Mouse (Mus musculus) liver, embryonic 13.5 days (tissue): ENCODE measurements at regions not wholly inside any gene's neighbourhood (a gene's known extent, or its start where the extent isn't known, plus 50 kb on each side); places are given as distances from the start of the nearest gene placed in this dataset.

Experiments used
- ATAC-seq: fragments of 200-750 bp; cut with Nextera tagmentation; 2 replicates; pipeline ENCODE4 v1.8.0; 2017; ENCODE audit warnings: low read depth, mild to moderate bottlenecking, moderate number of reproducible peaks, moderate library complexity
- DNase-seq: peaks from one replicate; pipeline ENCODE4 v3.0.0; 2022
- H3K27ac ChIP-seq: fragments of 300-500 bp; sonication (generic); 2 replicates; pipeline ENCODE4 v1.5.1; 2015; ENCODE audit warnings: moderate library complexity, mild to moderate bottlenecking, inconsistent platforms
- H3K27me3 ChIP-seq: fragments of 300-500 bp; sonication (generic); 2 replicates; pipeline ENCODE4 v1.6.1; 2015; ENCODE audit warnings: mild to moderate bottlenecking, inconsistent platforms
- H3K36me3 ChIP-seq: fragments of 300-500 bp; sonication (generic); 2 replicates; pipeline ENCODE4 v1.6.1; 2015; ENCODE audit warnings: mild to moderate bottlenecking, inconsistent platforms
- H3K4me1 ChIP-seq: fragments of 300-500 bp; sonication (generic); replicated peaks from 2 replicates; pipeline ENCODE4 v1.6.1; 2015; ENCODE audit warnings: inconsistent platforms
- H3K4me2 ChIP-seq: fragments of 300-500 bp; sonication (generic); 2 replicates; pipeline ENCODE4 v1.6.1; 2015; ENCODE audit warnings: inconsistent platforms, mild to moderate bottlenecking, moderate library complexity
- H3K4me3 ChIP-seq: fragments of 300-500 bp; sonication (generic); replicated peaks from 2 replicates; pipeline ENCODE4 v1.5.1; 2015; ENCODE audit warnings: mild to moderate bottlenecking, inconsistent platforms
- H3K9ac ChIP-seq: fragments of 300-500 bp; sonication (generic); 2 replicates; pipeline ENCODE4 v1.6.1; 2015; ENCODE audit warnings: mild to moderate bottlenecking, inconsistent platforms
- H3K9me3 ChIP-seq: fragments of 300-500 bp; sonication (generic); replicated peaks from 2 replicates; pipeline ENCODE4 v1.6.1; 2016; ENCODE audit warnings: inconsistent platforms
- WGBS: fragments of 180-500 bp; shearing (Covaris S2); methylation state at CpG from one replicate; pipeline ENCODE4 v1.1.7; 2015; ENCODE audit not compliant: insufficient replicate concordance; 5-methylcytosine and 5-hydroxymethylcytosine counted together

- DNase-seq (no peak), ATAC-seq (no peak)
- Histone ChIP-seq H3K4me1 (no peaks in the 10 kb centered on the region), H3K27me3 (no peaks in the 10 kb centered on the region), H3K9ac (no peak overlapping the region), H3K4me3 (no peak overlapping the region), H3K4me2 (no peak overlapping the region), H3K27ac (no peak overlapping the region), H3K36me3 (no peaks in the 10 kb centered on the region), H3K9me3 (0 out of 2 replicates have a peak, but pooled peaks cover 3% of the 10 kb centered on the region)
- 53% methylated on average over 9 of the region's 9 CpGs for WGBS
Measured at GRCm38 (mm10) chr6:141091076-141091780, 157.8 kb upstream of the Pde3a start.

DNA sequence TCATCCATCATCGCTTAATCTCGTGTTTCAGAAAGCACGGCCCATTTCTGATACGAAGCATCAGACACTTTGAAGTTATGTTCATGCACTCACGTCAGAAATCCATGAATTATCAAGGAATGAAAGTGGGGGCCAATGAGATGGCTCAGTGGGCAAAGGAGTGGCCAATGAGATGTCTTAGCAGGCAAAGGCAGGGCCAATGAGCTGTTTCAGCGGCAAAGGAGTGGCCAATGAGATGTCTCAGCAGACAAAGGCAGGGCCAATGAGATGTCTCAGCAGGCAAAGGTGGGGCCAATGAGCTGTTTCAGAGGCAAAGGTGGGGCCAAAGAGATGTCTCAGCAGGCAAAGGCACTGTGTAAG lies 157.3 kb upstream of the Pde3a start:
- no peak overlapping the region for H3K9ac ChIP-seq
- 79% methylated on average over 6 of the region's 6 CpGs for WGBS
- 0 out of 2 replicates have a peak, but pooled peaks cover 3% of the 10 kb centered on the region for H3K9me3 ChIP-seq
- H3K27ac ChIP-seq = no peak overlapping the region
- ATAC-seq = no peak
- no peaks in the 10 kb centered on the region for H3K27me3 ChIP-seq
- H3K4me1 ChIP-seq = no peaks in the 10 kb centered on the region
- H3K36me3 ChIP-seq = no peaks in the 10 kb centered on the region
- H3K4me2 ChIP-seq = no peak overlapping the region
- no peak for DNase-seq
- no peak overlapping the region for H3K4me3 ChIP-seq

DNA sequence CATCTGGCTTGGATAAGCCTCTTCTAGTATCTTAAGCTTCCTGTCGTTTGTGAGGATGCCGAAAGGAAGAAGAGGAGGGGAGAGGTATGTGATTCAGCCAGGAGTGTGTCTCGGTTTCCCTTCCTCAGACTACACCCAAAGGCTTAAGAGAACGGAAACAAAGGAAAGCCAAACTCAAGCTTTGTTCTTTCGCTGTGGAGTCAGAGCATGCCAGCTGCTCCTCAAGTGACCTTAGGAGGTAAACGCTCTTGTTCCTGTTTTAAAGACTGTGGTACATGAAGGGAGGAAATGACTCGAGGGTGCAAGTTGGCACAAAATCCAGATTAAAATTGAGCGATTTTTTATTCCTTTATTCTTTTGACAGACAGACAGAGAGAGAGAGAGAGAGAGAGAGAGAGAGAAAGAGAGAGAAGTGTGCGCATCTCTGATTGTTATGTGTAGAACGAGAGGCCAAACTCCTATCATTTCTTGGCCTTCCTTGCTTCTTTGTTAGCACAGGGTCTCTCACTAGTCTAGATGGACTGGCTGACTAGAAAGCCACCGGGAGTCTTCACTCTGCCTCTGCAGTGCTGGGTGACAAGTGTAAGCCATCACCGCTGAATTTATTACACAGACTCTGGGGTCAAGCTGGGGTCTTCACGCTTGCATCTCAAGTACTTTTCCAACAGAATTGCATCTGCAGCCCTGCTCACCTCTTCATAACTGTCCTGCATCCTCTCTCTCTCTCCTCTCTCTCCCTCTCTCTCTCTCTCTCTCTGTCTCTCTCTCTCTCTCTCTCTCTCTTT lies 151.5 kb upstream of the Pde3a start:
- DNase-seq (no peak), ATAC-seq (no peak)
- H3K4me3 ChIP-seq = no peak overlapping the region
- no peak overlapping the region for H3K4me2 ChIP-seq
- H3K36me3 ChIP-seq = no peaks in the 10 kb centered on the region
- H3K4me1 ChIP-seq = no peaks in the 10 kb centered on the region
- WGBS = 40% methylated on average over 13 of the region's 13 CpGs
- no peaks in the 10 kb centered on the region for H3K9me3 ChIP-seq
- H3K27ac ChIP-seq = no peak overlapping the region
- no peak overlapping the region for H3K9ac ChIP-seq
- H3K27me3 ChIP-seq = no peaks in the 10 kb centered on the region

DNA sequence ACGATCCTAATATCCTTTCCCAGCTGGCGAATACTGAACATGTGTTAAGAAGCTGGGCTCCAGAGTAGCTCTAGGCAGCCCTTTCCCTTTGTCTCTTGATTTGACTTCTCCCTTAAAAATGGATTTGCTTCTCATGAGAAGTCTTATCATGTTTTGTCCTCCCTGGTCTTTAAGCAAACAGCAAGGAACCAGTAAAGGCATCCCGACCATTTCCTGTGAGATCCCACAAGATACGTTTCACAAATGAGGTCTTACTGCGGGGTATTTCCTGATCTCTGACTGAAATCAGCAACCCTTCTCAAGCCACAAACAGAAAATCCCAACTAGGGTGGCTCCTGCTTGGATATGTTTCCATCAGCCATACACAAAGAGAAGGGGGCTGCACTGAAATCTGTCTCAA lies 130.8 kb upstream of the Pde3a start:
- no peak overlapping the region for H3K4me2 ChIP-seq
- no peak overlapping the region for H3K9ac ChIP-seq
- no peaks in the 10 kb centered on the region for H3K4me1 ChIP-seq
- H3K9me3 ChIP-seq = no peaks in the 10 kb centered on the region
- no peak for ATAC-seq
- 15% methylated on average over 5 of the region's 5 CpGs for WGBS
- no peak overlapping the region for H3K4me3 ChIP-seq
- no peaks in the 10 kb centered on the region for H3K36me3 ChIP-seq
- no peaks in the 10 kb centered on the region for H3K27me3 ChIP-seq
- H3K27ac ChIP-seq = no peak overlapping the region
- DNase-seq = no peak

DNA sequence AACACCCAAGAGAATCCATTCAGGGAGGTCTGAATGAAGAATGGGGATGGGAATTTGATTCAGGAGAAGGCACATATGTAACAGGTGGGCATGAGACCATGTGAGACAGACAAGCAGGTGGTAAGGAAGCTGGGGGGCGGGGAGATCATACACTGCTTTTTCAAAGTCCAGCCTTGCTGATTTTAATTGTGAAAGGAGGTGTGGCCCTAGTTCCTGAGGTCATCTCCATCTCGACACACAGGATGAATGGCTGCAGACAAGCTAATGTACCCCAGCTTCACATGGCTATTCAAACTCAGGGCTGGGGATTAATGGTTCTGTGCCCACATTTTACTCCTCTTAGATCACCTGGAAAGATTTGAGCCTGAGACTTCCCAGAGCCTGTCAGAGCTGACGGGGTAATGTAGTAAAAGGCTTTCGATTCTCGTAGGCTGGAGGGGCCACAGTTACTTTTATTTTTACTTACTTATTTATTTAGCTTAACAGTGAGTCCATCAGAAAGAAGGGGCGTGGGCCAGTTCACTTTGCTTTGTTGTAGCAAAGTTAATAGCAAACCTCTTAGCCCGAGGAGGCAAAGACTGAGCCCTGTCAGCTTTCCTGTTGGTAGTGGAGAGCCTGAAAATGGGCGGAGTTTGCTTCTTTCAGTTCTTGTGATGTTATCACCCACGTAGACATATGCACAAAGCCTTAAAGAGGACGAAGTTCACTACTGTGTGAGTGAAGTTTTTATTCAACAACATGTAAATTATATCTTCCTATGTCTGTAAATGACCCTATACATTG lies 122.3 kb upstream of the Pde3a start:
- no peak for ATAC-seq
- H3K27me3 ChIP-seq = no peaks in the 10 kb centered on the region
- no peak overlapping the region for H3K4me2 ChIP-seq
- no peak overlapping the region for H3K9ac ChIP-seq
- no peaks in the 10 kb centered on the region for H3K36me3 ChIP-seq
- H3K4me1 ChIP-seq = no peaks in the 10 kb centered on the region
- no peak overlapping the region for H3K27ac ChIP-seq
- 40% methylated on average over 10 of the region's 10 CpGs for WGBS
- no peaks in the 10 kb centered on the region for H3K9me3 ChIP-seq
- H3K4me3 ChIP-seq = no peak overlapping the region
- DNase-seq = no peak

DNA sequence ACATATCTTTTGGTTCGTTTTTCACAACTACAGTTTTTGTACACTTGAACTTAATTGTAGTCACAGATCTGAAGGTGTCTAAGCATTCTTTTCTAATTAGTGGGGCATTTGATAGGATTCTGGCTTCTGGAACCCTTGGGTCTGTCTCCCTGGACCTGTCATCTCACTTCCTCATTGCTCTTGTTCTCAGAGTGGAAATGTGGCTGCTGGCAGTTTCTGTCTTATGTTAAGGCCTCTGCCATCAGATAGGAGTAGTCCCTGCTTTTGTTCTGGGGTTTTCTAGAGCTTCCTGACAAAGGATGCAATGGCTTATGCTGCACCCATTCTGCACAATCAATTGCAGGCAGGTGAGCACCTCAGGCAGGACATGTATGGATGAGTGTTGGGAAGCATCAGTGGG lies 119.5 kb upstream of the Pde3a start:
- H3K27ac ChIP-seq = no peak overlapping the region
- no peaks in the 10 kb centered on the region for H3K9me3 ChIP-seq
- no peak overlapping the region for H3K9ac ChIP-seq
- 36% methylated on average over 1 of the region's 1 CpGs for WGBS
- no peaks in the 10 kb centered on the region for H3K27me3 ChIP-seq
- ATAC-seq = no peak
- H3K36me3 ChIP-seq = no peaks in the 10 kb centered on the region
- no peak overlapping the region for H3K4me2 ChIP-seq
- no peak for DNase-seq
- H3K4me3 ChIP-seq = no peak overlapping the region
- no peaks in the 10 kb centered on the region for H3K4me1 ChIP-seq

GRCm38 (mm10) chr6:141134176-141134575 lies 114.9 kb upstream of the Pde3a start:
- no peaks in the 10 kb centered on the region for H3K4me1 ChIP-seq
- WGBS = 63% methylated on average over 6 of the region's 6 CpGs
- H3K4me2 ChIP-seq = no peak overlapping the region
- H3K4me3 ChIP-seq = no peak overlapping the region
- no peak overlapping the region for H3K9ac ChIP-seq
- H3K27ac ChIP-seq = no peak overlapping the region
- ATAC-seq (no peak), DNase-seq (no peak)
- no peaks in the 10 kb centered on the region for H3K27me3 ChIP-seq
- no peaks in the 10 kb centered on the region for H3K36me3 ChIP-seq
- no peaks in the 10 kb centered on the region for H3K9me3 ChIP-seq

GRCm38 (mm10) chr6:141136664-141137375 lies 112.2 kb upstream of the Pde3a start:
- H3K4me1 ChIP-seq = no peaks in the 10 kb centered on the region
- H3K9ac ChIP-seq = no peak overlapping the region
- H3K27me3 ChIP-seq = no peaks in the 10 kb centered on the region
- H3K4me2 ChIP-seq = no peak overlapping the region
- no peak for ATAC-seq
- H3K9me3 ChIP-seq = no peaks in the 10 kb centered on the region
- H3K4me3 ChIP-seq = no peak overlapping the region
- no peak for DNase-seq
- H3K27ac ChIP-seq = no peak overlapping the region
- no peaks in the 10 kb centered on the region for H3K36me3 ChIP-seq
- 62% methylated on average over 12 of the region's 12 CpGs for WGBS

GRCm38 (mm10) chr6:141141016-141141415 lies 108.1 kb upstream of the Pde3a start:
- no peak overlapping the region for H3K4me3 ChIP-seq
- H3K4me1 ChIP-seq = no peaks in the 10 kb centered on the region
- no peaks in the 10 kb centered on the region for H3K27me3 ChIP-seq
- H3K9me3 ChIP-seq = no peaks in the 10 kb centered on the region
- H3K36me3 ChIP-seq = no peaks in the 10 kb centered on the region
- WGBS = 79% methylated on average over 22 of the region's 22 CpGs
- H3K4me2 ChIP-seq = no peak overlapping the region
- no peak overlapping the region for H3K9ac ChIP-seq
- no peak for ATAC-seq
- DNase-seq = no peak
- no peak overlapping the region for H3K27ac ChIP-seq

GRCm38 (mm10) chr6:141148417-141149169 lies 100.5 kb upstream of the Pde3a start:
- WGBS = 60% methylated on average over 5 of the region's 5 CpGs
- no peaks in the 10 kb centered on the region for H3K9me3 ChIP-seq
- no peak overlapping the region for H3K4me2 ChIP-seq
- no peak for DNase-seq
- no peaks in the 10 kb centered on the region for H3K4me1 ChIP-seq
- no peak overlapping the region for H3K27ac ChIP-seq
- no peaks in the 10 kb centered on the region for H3K27me3 ChIP-seq
- no peak for ATAC-seq
- H3K9ac ChIP-seq = no peak overlapping the region
- no peaks in the 10 kb centered on the region for H3K36me3 ChIP-seq
- no peak overlapping the region for H3K4me3 ChIP-seq
